Mouse (Mus musculus): ENCODE data around the gene Rnls.
A peak's percentile ranks its signal among the peaks of the same experiment; 100 is the strongest.

- no peak for TF ChIP-seq EP300 (IDR thresholded peaks at IDR 0.05; ENCODE audit: insufficient read depth, low read depth, low read length)
- TF ChIP-seq CTCF (IDR thresholded peaks at IDR 0.05): peak; percentile 47
Observed at GRCm38 (mm10) chr19:33118898-33119297, 273.2 kb downstream of the Rnls start.

Data from heart, adult 2 months (tissue).